Mouse (Mus musculus): ENCODE measurements at regions not wholly inside any gene's neighbourhood (a gene's known extent, or its start where the extent isn't known, plus 50 kb on each side); places are given as distances from the start of the nearest gene placed in this dataset.
"Not testable (repeated sequence)": the region's sequence is repeated elsewhere in the genome, so short reads cannot be mapped to it uniquely, and the experiment has no call there.

DNA sequence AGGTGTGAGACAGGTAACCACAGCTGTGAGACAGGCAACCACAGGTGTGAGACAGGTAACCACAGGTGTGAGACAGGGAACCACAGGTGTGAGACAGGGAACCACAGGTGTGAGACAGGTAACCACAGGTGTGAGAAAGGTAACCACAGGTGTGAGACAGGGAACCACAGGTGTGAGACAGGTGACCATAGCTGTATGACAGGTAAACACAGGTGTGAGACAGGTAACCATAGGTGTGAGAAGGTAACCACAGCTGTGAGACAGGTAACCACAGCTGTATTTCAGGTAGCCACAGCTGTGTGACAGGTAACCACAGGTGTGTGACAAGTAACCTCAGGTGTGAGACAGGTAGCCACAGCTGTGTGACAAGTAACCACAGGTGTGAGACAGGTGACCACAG lies 265.5 kb downstream of the Dysf start:
- TF ChIP-seq POLR2A (IDR thresholded peaks at IDR 0.05; ENCODE audit: borderline replicate concordance, extremely low read depth, insufficient read depth, insufficient read length, poor library complexity, severe bottlenecking); CTCF (IDR thresholded peaks at IDR 0.05; ENCODE audit: borderline replicate concordance, extremely low read depth, insufficient read depth, insufficient read length): not testable (repeated sequence)
